Mouse (Mus musculus): ENCODE results near the gene Ikzf5.

The Ikzf5 gene

GRCm38 (mm10) chr7:131345856-131346541, 64.3 kb downstream of the Ikzf5 start:
- DNase-seq (ENCODE audit: low spot score in 2 of 2) = no peak

All from heart, adult 9 months (tissue).